ENCODE assay signal across 21 mouse cellular contexts in the genomic region with DNA sequence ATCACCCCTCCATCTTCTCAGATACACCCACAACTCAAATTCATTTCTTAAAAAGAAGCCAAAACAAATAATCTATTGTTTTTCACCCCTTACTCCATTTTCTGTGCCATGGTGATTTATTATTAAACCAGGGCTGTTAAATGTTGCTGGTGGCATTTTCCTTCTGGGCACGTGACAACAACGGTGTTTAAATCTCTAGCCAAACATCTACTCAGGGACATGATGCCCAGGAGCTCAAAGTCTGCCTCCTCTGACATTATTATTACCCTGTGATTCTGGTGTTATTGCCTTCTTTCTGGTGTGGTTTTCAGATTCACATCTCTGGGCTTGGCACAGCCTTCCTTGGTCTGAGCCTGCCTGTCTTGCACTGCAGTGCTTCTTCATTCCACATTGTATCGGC.
DNase-seq lines count a peak whose midpoint lies in the region; ATAC-seq and TF ChIP-seq lines count a peak whose summit lies in the region.
"Had no signal": no experiment of that assay in that cellular context is flagged by ENCODE, and none has a peak within 500 bp of the region (broad histone marks: within the 10 kb centered on the region; RNA-seq: fewer than 3 reads in every experiment).

No protein-coding gene starts in this region.

- no peak for TF ChIP-seq CTCF in kidney, adult 2 months (conservative IDR thresholded peaks at IDR 0.05; ENCODE audit: insufficient read depth, insufficient read length, low read depth, low read length)

- no peak overlapping the region for H3K4me3 ChIP-seq in kidney, adult 2 months (ENCODE audit: insufficient read depth, low read depth, low read length)
- H3K4me3 ChIP-seq in kidney, embryonic 16.5 days (ENCODE audit: low read length), result no peak overlapping the region
- H3K4me3 ChIP-seq: embryonic facial prominence, embryonic 13.5 days; embryonic facial prominence, embryonic 15.5 days; erythroblast, embryonic 14.5 days; forebrain, embryonic 10.5 days; forebrain, embryonic 12.5 days had no signal

- no peak for ATAC-seq in kidney, embryonic 16.5 days (ENCODE audit: low FRiP score, low TSS enrichment)
- ATAC-seq: forebrain, embryonic 14.5 days; forebrain, embryonic 16.5 days had no signal

- H3K4me2 ChIP-seq in kidney, embryonic 16.5 days (replicated peaks; ENCODE audit: low read depth, low read length), result no peak overlapping the region
- H3K4me2 ChIP-seq: embryonic facial prominence, embryonic 13.5 days; embryonic facial prominence, embryonic 15.5 days; forebrain, embryonic 12.5 days had no signal

- WGBS in kidney, adult 2 months, result 64% methylated on average over 3 of the region's 3 CpGs
- WGBS in kidney, embryonic 16.5 days, result 69% methylated on average over 3 of the region's 3 CpGs

- no peak for TF ChIP-seq POLR2A in kidney, adult 2 months (IDR thresholded peaks at IDR 0.05; ENCODE audit: low read depth, low read length)

- peaks cover 10% of the 10 kb centered on the region for H3K4me1 ChIP-seq in kidney, adult 2 months (ENCODE audit: control insufficient read depth, insufficient read depth, low read length)
- H3K4me1 ChIP-seq in kidney, embryonic 16.5 days (ENCODE audit: insufficient read depth, low read length), result peaks cover 11% of the 10 kb centered on the region
- H3K4me1 ChIP-seq: embryonic facial prominence, embryonic 13.5 days; embryonic facial prominence, embryonic 15.5 days had no signal

- DNase-seq in kidney, adult 2 months, result peak; percentile 58
- DNase-seq in kidney, adult 9 months, result peak; percentile 54
- no peak for DNase-seq in kidney, postnatal 4 days
- DNase-seq: adrenal gland, adult 2 months; adrenal gland, postnatal 10 days; adrenal gland, postnatal 25 days; cerebellum, adult 11 months; cerebellum, adult 18-20 months; cerebellum, adult 8-10 months; cerebellum, adult 9-11 months; cerebellum, postnatal 14 days; cerebellum, postnatal 36 days; embryo, embryonic 11 days had no signal

- no peaks in the 10 kb centered on the region for H3K36me3 ChIP-seq in kidney, adult 2 months (ENCODE audit: control insufficient read depth, insufficient read depth, low read length)
- H3K36me3 ChIP-seq in kidney, embryonic 16.5 days (ENCODE audit: insufficient read depth, low read length), result no peaks in the 10 kb centered on the region
- H3K36me3 ChIP-seq: embryonic facial prominence, embryonic 13.5 days; embryonic facial prominence, embryonic 15.5 days; forebrain, embryonic 10.5 days; forebrain, embryonic 12.5 days had no signal

- H3K9me3 ChIP-seq in kidney, embryonic 16.5 days (ENCODE audit: low read length), result no peaks in the 10 kb centered on the region
- H3K9me3 ChIP-seq: embryonic facial prominence, embryonic 13.5 days; embryonic facial prominence, embryonic 15.5 days; forebrain, embryonic 10.5 days; forebrain, embryonic 12.5 days had no signal

- no peak overlapping the region for H3K27ac ChIP-seq in kidney, adult 2 months (ENCODE audit: insufficient read depth, low read depth, low read length)
- H3K27ac ChIP-seq in kidney, embryonic 16.5 days (ENCODE audit: low read length), result no peak overlapping the region
- H3K27ac ChIP-seq: embryonic facial prominence, embryonic 13.5 days; embryonic facial prominence, embryonic 15.5 days; forebrain, embryonic 10.5 days; forebrain, embryonic 12.5 days had no signal

- no peak overlapping the region for H3K9ac ChIP-seq in kidney, embryonic 16.5 days (replicated peaks; ENCODE audit: low read length)
- H3K9ac ChIP-seq: embryonic facial prominence, embryonic 13.5 days; embryonic facial prominence, embryonic 15.5 days; forebrain, embryonic 12.5 days had no signal

- H3K27me3 ChIP-seq in kidney, adult 2 months (replicated peaks; ENCODE audit: control insufficient read depth, insufficient read depth, low read length), result no peaks in the 10 kb centered on the region
- H3K27me3 ChIP-seq in kidney, embryonic 16.5 days (ENCODE audit: insufficient read depth, low read length), result no peaks in the 10 kb centered on the region
- H3K27me3 ChIP-seq: embryonic facial prominence, embryonic 13.5 days; embryonic facial prominence, embryonic 15.5 days had no signal

Comparison
In these comparisons a context has a peak if more than half of its experiments do, and no peak if none do; other contexts are left out.
1. DNase-seq: peak in kidney, adult 2 months (single experiment) and kidney, adult 9 months (single experiment); none in kidney, postnatal 4 days (0 of 2).